Comparison of ENCODE assay signal across 10 mouse cellular contexts in the genomic region with DNA sequence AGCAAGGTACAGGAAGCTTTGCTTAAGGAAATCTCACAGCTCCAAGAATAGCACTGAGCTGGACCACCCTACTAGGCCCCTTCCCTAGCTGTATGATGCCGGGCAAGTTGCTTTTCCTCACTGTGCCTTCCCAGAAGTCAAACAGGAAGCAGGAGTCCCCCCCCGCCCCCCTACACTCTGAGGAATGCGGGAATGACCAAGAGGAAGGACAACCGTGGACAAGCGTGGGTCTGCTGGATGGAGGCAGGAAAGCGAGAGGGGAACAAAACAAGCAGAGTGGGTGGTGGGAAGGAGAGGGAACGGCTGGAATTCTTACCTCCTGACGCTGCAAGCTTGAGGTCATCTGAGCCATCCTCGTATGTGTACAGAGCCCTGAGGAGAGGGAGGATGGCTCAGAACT. TPM values are rescaled to one million over a fixed set of nuclear protein-coding genes. Genes with fewer than 3 reads are reported as not detected.
DNase-seq lines count a peak whose midpoint lies in the region; ATAC-seq lines count a peak whose summit lies in the region.
"Had no signal": no experiment of that assay in that cellular context is flagged by ENCODE, and none has a peak within 500 bp of the region (broad histone marks: within the 10 kb centered on the region; RNA-seq: fewer than 3 reads in every experiment).

No protein-coding gene starts in this region.

- DNase-seq in heart, adult 8-10 months (ENCODE audit: low spot score): no peak
- no peak for DNase-seq in neural tube, embryonic 11.5 days (ENCODE audit: low spot score)
- DNase-seq in neural tube, embryonic 10.5 days (ENCODE audit: extremely low spot score, low spot score): no peak
- DNase-seq in retina, embryonic 14.5 days (ENCODE audit: low spot score): no peak
- no peak for DNase-seq in thymus, postnatal 4 days
- DNase-seq: cerebellum, postnatal 36 days; liver, embryonic 13.5 days had no signal

- no peak overlapping the region for H3K4me3 ChIP-seq in heart, embryonic 11.5 days (ENCODE audit: low read depth, low read length)
- no peak overlapping the region for H3K4me3 ChIP-seq in neural tube, embryonic 11.5 days (ENCODE audit: low read depth, low read length)
- no peak overlapping the region for H3K4me3 ChIP-seq in limb, embryonic 13.5 days
- H3K4me3 ChIP-seq: liver, embryonic 13.5 days had no signal

- no peak overlapping the region for H3K4me2 ChIP-seq in heart, embryonic 11.5 days
- H3K4me2 ChIP-seq in neural tube, embryonic 11.5 days (ENCODE audit: low read depth): peak overlapping the region; percentile 88
- 0 out of 2 replicates have a peak overlapping the region, but pooled peaks have one; percentile 12 for H3K4me2 ChIP-seq in limb, embryonic 13.5 days (replicated peaks)
- H3K4me2 ChIP-seq: liver, embryonic 13.5 days had no signal

- peaks cover 39% of the 10 kb centered on the region for H3K4me1 ChIP-seq in heart, embryonic 11.5 days (ENCODE audit: control insufficient read depth, insufficient read depth, low read length)
- H3K4me1 ChIP-seq in neural tube, embryonic 11.5 days (ENCODE audit: control insufficient read depth, insufficient read depth, low read length): peaks cover 42% of the 10 kb centered on the region
- peaks cover 48% of the 10 kb centered on the region for H3K4me1 ChIP-seq in limb, embryonic 13.5 days

- 0 out of 2 replicates have a peak overlapping the region, but pooled peaks have one; percentile 22 for H3K9ac ChIP-seq in heart, embryonic 11.5 days (ENCODE audit: low read depth, low read length)
- H3K9ac ChIP-seq in neural tube, embryonic 11.5 days (ENCODE audit: low read length): no peak overlapping the region
- H3K9ac ChIP-seq in limb, embryonic 13.5 days: peak overlapping the region; percentile 8; the same call in 1 of the 2 replicates
- H3K9ac ChIP-seq: liver, embryonic 13.5 days had no signal

- no peak for ATAC-seq in heart, embryonic 11.5 days (replicated peaks; ENCODE audit: insufficient number of reproducible peaks, low FRiP score, low TSS enrichment)
- ATAC-seq in neural tube, embryonic 11.5 days (ENCODE audit: insufficient read depth, low FRiP score, low TSS enrichment): no peak
- ATAC-seq in limb, embryonic 13.5 days (ENCODE audit: low FRiP score, low read depth): no peak
- no peak for ATAC-seq in granulocyte monocyte progenitor cell, adult 5-6 weeks (replicated peaks; ENCODE audit: poor library complexity, severe bottlenecking)

- 25% methylated on average over 9 of the region's 9 CpGs for WGBS in heart, embryonic 11.5 days (ENCODE audit: insufficient replicate concordance)
- 45% methylated on average over 9 of the region's 9 CpGs for WGBS in neural tube, embryonic 11.5 days
- whole genome bisulfite sequencing in limb, embryonic 13.5 days: 55% methylated on average over 9 of the region's 9 CpGs

- no peaks in the 10 kb centered on the region for H3K9me3 ChIP-seq in heart, embryonic 11.5 days (replicated peaks; ENCODE audit: control insufficient read depth, low read length)
- H3K9me3 ChIP-seq in neural tube, embryonic 11.5 days (ENCODE audit: control insufficient read depth, low read length): no peaks in the 10 kb centered on the region
- H3K9me3 ChIP-seq in limb, embryonic 13.5 days: no peaks in the 10 kb centered on the region
- H3K9me3 ChIP-seq: liver, embryonic 13.5 days had no signal

- peaks cover 17% of the 10 kb centered on the region for H3K36me3 ChIP-seq in heart, embryonic 11.5 days (ENCODE audit: control insufficient read depth, insufficient read depth, low read length)
- peaks cover 25% of the 10 kb centered on the region for H3K36me3 ChIP-seq in neural tube, embryonic 11.5 days (ENCODE audit: control insufficient read depth, insufficient read depth, low read length)
- H3K36me3 ChIP-seq in limb, embryonic 13.5 days: peaks cover 59% of the 10 kb centered on the region

- no peak overlapping the region; the same call in 1 of the 2 replicates for H3K27ac ChIP-seq in heart, embryonic 11.5 days (ENCODE audit: low read depth, low read length)
- H3K27ac ChIP-seq in neural tube, embryonic 11.5 days (ENCODE audit: low read depth, low read length): no peak overlapping the region
- no peak overlapping the region; the same call in 1 of the 2 replicates for H3K27ac ChIP-seq in limb, embryonic 13.5 days
- H3K27ac ChIP-seq: liver, embryonic 13.5 days had no signal

- peaks cover 32% of the 10 kb centered on the region for H3K27me3 ChIP-seq in heart, embryonic 11.5 days (ENCODE audit: control insufficient read depth, insufficient read depth, low read length)
- H3K27me3 ChIP-seq in neural tube, embryonic 11.5 days (ENCODE audit: control insufficient read depth, insufficient read depth, low read length): no peaks in the 10 kb centered on the region
- H3K27me3 ChIP-seq in limb, embryonic 13.5 days: no peaks in the 10 kb centered on the region

RNA-seq across cellular contexts. Expression of a gene that starts 4.8 kb away (rescaled TPM):
- 64.1 and 83.0 TPM in 2 replicates for polyA plus RNA-seq in heart, embryonic 11.5 days (2014; fragmentation: Nextera tagmentation; extraction: Ambion mirVana)
- 1 to 10 TPM; 3.8 to 6.4 (median 5.1) TPM for total RNA-seq in heart, adult 8-10 months (2022)
- polyA plus RNA-seq in neural tube, embryonic 11.5 days (2014; fragmentation: Nextera tagmentation; extraction: Ambion mirVana): 362 and 372 TPM in 2 replicates
- polyA plus RNA-seq in limb, embryonic 13.5 days (2015; fragmentation: Nextera tagmentation; extraction: Ambion mirVana): 297 and 304 TPM in 2 replicates
- 0.19 and 1.4 TPM in 2 replicates for total RNA-seq in granulocyte monocyte progenitor cell, adult 5-6 weeks (2014; fragmentation: Nextera tagmentation)
- total RNA-seq in granulocyte monocyte progenitor cell, adult 5-6 weeks (2017): 1.6 and 1.9 TPM in 2 replicates

RNA-seq across cellular contexts. Expression of a gene that starts 19.0 kb away (rescaled TPM):
- 0.21 and 0.34 TPM in 2 replicates for polyA plus RNA-seq in heart, embryonic 11.5 days (2014; fragmentation: Nextera tagmentation; extraction: Ambion mirVana)
- 1 to 10 TPM in 1 of 4 experiments, under 1 TPM in 3; 0.44 to 1.2 (median 0.65) TPM for total RNA-seq in heart, adult 8-10 months (2022)
- 2.2 and 2.6 TPM in 2 replicates for polyA plus RNA-seq in neural tube, embryonic 11.5 days (2014; fragmentation: Nextera tagmentation; extraction: Ambion mirVana)
- 0.79 and 0.87 TPM in 2 replicates for polyA plus RNA-seq in limb, embryonic 13.5 days (2015; fragmentation: Nextera tagmentation; extraction: Ambion mirVana)
- 1.9 TPM in 1 of 2 replicates, not detected in the other for total RNA-seq in granulocyte monocyte progenitor cell, adult 5-6 weeks (2014; fragmentation: Nextera tagmentation)
- total RNA-seq in granulocyte monocyte progenitor cell, adult 5-6 weeks (2017): 1.6 TPM in 1 of 2 replicates, not detected in the other
- polyA plus RNA-seq: liver, embryonic 13.5 days had no signal

RNA-seq across cellular contexts. Expression of a gene that starts 30.4 kb away (rescaled TPM):
- 439 and 451 TPM in 2 replicates for polyA plus RNA-seq in heart, embryonic 11.5 days (2014; fragmentation: Nextera tagmentation; extraction: Ambion mirVana)
- 10 to 100 TPM; 38.4 to 49.4 (median 49.0) TPM for total RNA-seq in heart, adult 8-10 months (2022)
- polyA plus RNA-seq in neural tube, embryonic 11.5 days (2014; fragmentation: Nextera tagmentation; extraction: Ambion mirVana): 165 and 172 TPM in 2 replicates
- polyA plus RNA-seq in limb, embryonic 13.5 days (2015; fragmentation: Nextera tagmentation; extraction: Ambion mirVana): 175 and 181 TPM in 2 replicates
- total RNA-seq in granulocyte monocyte progenitor cell, adult 5-6 weeks (2014; fragmentation: Nextera tagmentation): 10.2 and 23.3 TPM in 2 replicates
- 4.1 and 5.7 TPM in 2 replicates for total RNA-seq in granulocyte monocyte progenitor cell, adult 5-6 weeks (2017)

RNA-seq across cellular contexts. Expression of a gene that starts 38.2 kb away (rescaled TPM):
- 24.3 and 26.9 TPM in 2 replicates for polyA plus RNA-seq in heart, embryonic 11.5 days (2014; fragmentation: Nextera tagmentation; extraction: Ambion mirVana)
- 10 to 100 TPM; 14.9 to 19.0 (median 16.6) TPM for total RNA-seq in heart, adult 8-10 months (2022)
- 58.1 and 59.6 TPM in 2 replicates for polyA plus RNA-seq in neural tube, embryonic 11.5 days (2014; fragmentation: Nextera tagmentation; extraction: Ambion mirVana)
- polyA plus RNA-seq in limb, embryonic 13.5 days (2015; fragmentation: Nextera tagmentation; extraction: Ambion mirVana): 48.1 and 50.1 TPM in 2 replicates
- 56.7 and 62.4 TPM in 2 replicates for total RNA-seq in granulocyte monocyte progenitor cell, adult 5-6 weeks (2014; fragmentation: Nextera tagmentation)
- 64.8 and 67.5 TPM in 2 replicates for total RNA-seq in granulocyte monocyte progenitor cell, adult 5-6 weeks (2017)

RNA-seq across cellular contexts. Expression of a gene that starts 46.0 kb away (rescaled TPM):
- polyA plus RNA-seq in heart, embryonic 11.5 days (2014; fragmentation: Nextera tagmentation; extraction: Ambion mirVana): 0.90 and 1.1 TPM in 2 replicates
- 1 to 10 TPM in 3 of 4 experiments, under 1 TPM in 1; 0.97 to 3.8 (median 1.4) TPM for total RNA-seq in heart, adult 8-10 months (2022)
- polyA plus RNA-seq in neural tube, embryonic 11.5 days (2014; fragmentation: Nextera tagmentation; extraction: Ambion mirVana): 2.6 and 2.7 TPM in 2 replicates
- 2.3 and 2.9 TPM in 2 replicates for polyA plus RNA-seq in limb, embryonic 13.5 days (2015; fragmentation: Nextera tagmentation; extraction: Ambion mirVana)
- total RNA-seq in granulocyte monocyte progenitor cell, adult 5-6 weeks (2014; fragmentation: Nextera tagmentation): 26.2 and 59.4 TPM in 2 replicates
- total RNA-seq in granulocyte monocyte progenitor cell, adult 5-6 weeks (2017): 32.7 and 40.6 TPM in 2 replicates
